Mouse (Mus musculus): ENCODE data around the gene Gm20388.
A peak's percentile ranks its signal among the peaks of the same experiment; 100 is the strongest.
"Not testable (repeated sequence)": the region's sequence is repeated elsewhere in the genome, so short reads cannot be mapped to it uniquely, and the experiment has no call there.

Gene Gm20388

GRCm38 (mm10) chr8:123478456-123479218 lies 3568.0 kb downstream of the Gm20388 start:
- DNase-seq (ENCODE audit: low spot score in 2 of 2) = no peak

- DNase-seq (ENCODE audit: low spot score in 2 of 2) = no peak
Observed at GRCm38 (mm10) chr8:123482627-123483026, 3572.0 kb downstream of the Gm20388 start.

- DNase-seq (ENCODE audit: low spot score in 2 of 2) = no peak
Observed at GRCm38 (mm10) chr8:123491280-123492075, 3580.8 kb downstream of the Gm20388 start.

GRCm38 (mm10) chr8:123492898-123493297 lies 3582.3 kb downstream of the Gm20388 start:
- DNase-seq (ENCODE audit: low spot score in 2 of 2) = no peak

GRCm38 (mm10) chr8:123497699-123498098 lies 3587.1 kb downstream of the Gm20388 start:
- DNase-seq (ENCODE audit: low spot score in 2 of 2) = no peak

- no peak for DNase-seq (ENCODE audit: low spot score in 2 of 2)
Observed at GRCm38 (mm10) chr8:123498963-123499362, 3588.3 kb downstream of the Gm20388 start.

- no peak for DNase-seq (ENCODE audit: low spot score in 2 of 2)
Observed at GRCm38 (mm10) chr8:123499556-123499955, 3588.9 kb downstream of the Gm20388 start.

- no peak for DNase-seq (ENCODE audit: low spot score in 2 of 2)
Observed at GRCm38 (mm10) chr8:123502192-123502591, 3591.6 kb downstream of the Gm20388 start.

GRCm38 (mm10) chr8:123503801-123504467 lies 3593.3 kb downstream of the Gm20388 start:
- DNase-seq (ENCODE audit: low spot score in 2 of 2) = no peak

- no peak for DNase-seq (ENCODE audit: low spot score in 2 of 2)
Observed at GRCm38 (mm10) chr8:123504591-123505195, 3594.1 kb downstream of the Gm20388 start.

- DNase-seq (ENCODE audit: low spot score in 2 of 2) = no peak
Observed at GRCm38 (mm10) chr8:123505267-123505666, 3594.6 kb downstream of the Gm20388 start.

- no peak for DNase-seq (ENCODE audit: low spot score in 2 of 2)
Observed at GRCm38 (mm10) chr8:123505695-123506094, 3595.1 kb downstream of the Gm20388 start.

GRCm38 (mm10) chr8:123507153-123507552 lies 3596.5 kb downstream of the Gm20388 start:
- no peak for DNase-seq (ENCODE audit: low spot score in 2 of 2)

- no peak for DNase-seq (ENCODE audit: low spot score in 2 of 2)
Observed at GRCm38 (mm10) chr8:123510819-123511218, 3600.2 kb downstream of the Gm20388 start.

- DNase-seq (ENCODE audit: low spot score in 2 of 2) = no peak
Observed at GRCm38 (mm10) chr8:123514136-123514535, 3603.5 kb downstream of the Gm20388 start.

- DNase-seq (ENCODE audit: low spot score in 2 of 2) = peak in 1 of 2 experiments; percentile 29
Observed at GRCm38 (mm10) chr8:123514781-123515539, 3604.3 kb downstream of the Gm20388 start, which contains the start of gene Dbndd1. Dbndd1 (minus strand) TSS chr8:123515463.

GRCm38 (mm10) chr8:123515540-123515897 lies 3604.9 kb downstream of the Gm20388 start:
- DNase-seq (ENCODE audit: low spot score in 2 of 2) = no peak

GRCm38 (mm10) chr8:123516596-123516995 lies 3606.0 kb downstream of the Gm20388 start:
- DNase-seq (ENCODE audit: low spot score in 2 of 2) = no peak

GRCm38 (mm10) chr8:123518172-123518571 lies 3607.5 kb downstream of the Gm20388 start:
- no peak for DNase-seq (ENCODE audit: low spot score in 2 of 2)

GRCm38 (mm10) chr8:123518667-123519066 lies 3608.0 kb downstream of the Gm20388 start, which contains the start of gene Gas8:
Gas8 (plus strand) TSS chr8:123518834.
- DNase-seq (ENCODE audit: low spot score in 2 of 2) = peak; percentile 70 to 74

GRCm38 (mm10) chr8:123520048-123520447 lies 3609.4 kb downstream of the Gm20388 start:
- DNase-seq (ENCODE audit: low spot score in 2 of 2) = not testable (repeated sequence)

Data from frontal cortex, postnatal 25 days (tissue).